Mouse (Mus musculus) adrenal gland, adult (tissue): ENCODE data around the gene Prpf8.
"Not testable (repeated sequence)": the region's sequence is repeated elsewhere in the genome, so short reads cannot be mapped to it uniquely, and the experiment has no call there.

Experiments
- DNase-seq, 2 experiments: peaks; one replicate each; pipeline ENCODE4 v3.0.0; 2022 to 2023; ENCODE audit warnings: low spot score in 1 of 2; ENCODE audit not compliant: inconsistent age in 2 of 2

Prpf8 gene

GRCm38 (mm10) chr11:75552906-75553482 lies 66.4 kb downstream of the Prpf8 start:
- DNase-seq: no peak

DNA sequence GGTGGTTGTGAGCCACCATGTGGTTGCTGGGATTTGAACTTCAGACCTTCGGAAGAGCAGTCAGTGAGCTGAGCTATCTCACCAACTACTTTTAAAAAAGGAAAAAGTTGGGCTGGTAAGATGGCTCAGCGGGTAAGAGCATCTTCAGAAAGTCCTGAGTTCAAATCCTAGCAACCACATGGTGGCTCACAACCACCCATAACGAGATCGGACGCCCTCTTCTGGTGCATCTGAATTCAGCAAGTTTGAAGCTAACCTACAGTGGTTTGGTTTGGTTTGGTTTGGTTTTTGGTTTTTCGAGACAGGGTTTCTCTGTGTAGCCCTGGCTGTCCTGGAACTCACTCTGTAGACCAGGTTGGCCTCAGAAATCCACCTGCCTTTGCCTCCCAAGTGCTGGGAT lies 69.4 kb downstream of the Prpf8 start:
- not testable (repeated sequence) for DNase-seq

DNA sequence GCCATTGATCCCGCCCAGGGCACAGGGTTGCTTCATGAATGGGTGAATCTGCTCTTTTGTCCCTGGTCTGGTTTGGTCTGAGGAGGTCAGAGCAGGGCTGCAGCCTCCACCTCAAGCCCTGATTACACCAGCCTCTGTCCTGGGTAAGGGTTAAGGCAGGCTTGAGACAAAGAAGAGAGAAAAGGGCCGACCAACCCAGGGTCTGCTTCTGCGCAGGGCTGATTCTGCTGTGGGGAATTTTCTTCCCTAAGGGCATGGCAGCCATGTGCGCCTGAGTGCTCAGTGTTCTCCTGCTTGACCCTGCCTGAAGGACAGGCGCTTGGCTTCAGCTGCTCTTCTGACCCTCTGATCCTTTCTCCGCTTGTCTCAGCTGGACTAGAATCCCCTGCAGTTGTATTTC lies 70.5 kb downstream of the Prpf8 start:
- DNase-seq: peak in 1 of 2 experiments; percentile 36

- no peak for DNase-seq
Measured at GRCm38 (mm10) chr11:75558101-75558500, 71.5 kb downstream of the Prpf8 start.
